Mouse (Mus musculus): ENCODE results near the gene 4931406P16Rik. TPM values are rescaled to one million over a fixed set of nuclear protein-coding genes. Genes with fewer than 3 reads are reported as not detected.
A peak's percentile ranks its signal among the peaks of the same experiment; 100 is the strongest.

4931406P16Rik gene
- polyA plus RNA-seq, 1 experiment from 2014 or later: 33.3 TPM

- Histone ChIP-seq H3K4me3 (no peak overlapping the region), H3K9ac (no peak overlapping the region), H3K27ac (replicated peaks) (no peak overlapping the region), H3K4me2 (no peak overlapping the region), H3K36me3 (no peaks in the 10 kb centered on the region), H3K27me3 (no peaks in the 10 kb centered on the region), H3K4me1 (replicated peaks) (0 out of 2 replicates have a peak, but pooled peaks cover 5% of the 10 kb centered on the region), H3K9me3 (no peaks in the 10 kb centered on the region)
- WGBS: 76% methylated on average over 1 of the region's 1 CpGs
- ATAC-seq (ENCODE audit: low FRiP score, low read depth): no peak
Measured at GRCm38 (mm10) chr7:34268463-34268862, 44.9 kb downstream of the 4931406P16Rik start.

GRCm38 (mm10) chr7:34266421-34266820 is 46.9 kb downstream of the 4931406P16Rik start:
- no peak for ATAC-seq (ENCODE audit: low FRiP score, low read depth)
- no peak overlapping the region for H3K27ac ChIP-seq (replicated peaks)

GRCm38 (mm10) chr7:34265876-34266346 is 47.4 kb downstream of the 4931406P16Rik start:
- H3K4me3 ChIP-seq: no peak overlapping the region
- H3K27ac ChIP-seq (replicated peaks): no peak overlapping the region; the same call in 1 of the 2 replicates

More at GRCm38 (mm10) chr7:34266421-34266820, 46.9 kb downstream of the 4931406P16Rik start:
- no peak overlapping the region for H3K9ac ChIP-seq
- no peaks in the 10 kb centered on the region for H3K27me3 ChIP-seq
- H3K4me2 ChIP-seq: no peak overlapping the region
- no peak overlapping the region for H3K4me3 ChIP-seq
- 0 out of 2 replicates have a peak, but pooled peaks cover 5% of the 10 kb centered on the region for H3K4me1 ChIP-seq (replicated peaks)
- peaks cover 8% of the 10 kb centered on the region; the same call in 1 of the 2 replicates for H3K36me3 ChIP-seq
- H3K9me3 ChIP-seq: no peaks in the 10 kb centered on the region

GRCm38 (mm10) chr7:34263437-34263836 is 49.9 kb downstream of the 4931406P16Rik start:
- 0 out of 2 replicates have a peak, but pooled peaks cover 5% of the 10 kb centered on the region for H3K4me1 ChIP-seq (replicated peaks)
- WGBS: 90% methylated on average over 5 of the region's 5 CpGs
- H3K27ac ChIP-seq (replicated peaks): no peak overlapping the region
- H3K27me3 ChIP-seq: no peaks in the 10 kb centered on the region
- no peak overlapping the region for H3K4me2 ChIP-seq
- H3K36me3 ChIP-seq: peaks cover 13% of the 10 kb centered on the region; the same call in 1 of the 2 replicates
- no peak overlapping the region for H3K4me3 ChIP-seq
- H3K9me3 ChIP-seq: no peaks in the 10 kb centered on the region
- ATAC-seq (ENCODE audit: low FRiP score, low read depth): no peak
- H3K9ac ChIP-seq: no peak overlapping the region

More at GRCm38 (mm10) chr7:34265876-34266346, 47.4 kb downstream of the 4931406P16Rik start:
- Histone ChIP-seq H3K36me3 (peaks cover 10% of the 10 kb centered on the region; the same call in 1 of the 2 replicates), H3K4me2 (no peak overlapping the region), H3K4me1 (replicated peaks) (0 out of 2 replicates have a peak, but pooled peaks cover 5% of the 10 kb centered on the region), H3K9ac (no peak overlapping the region), H3K9me3 (no peaks in the 10 kb centered on the region), H3K27me3 (no peaks in the 10 kb centered on the region)
- no peak for ATAC-seq (ENCODE audit: low FRiP score, low read depth)
- 64% methylated on average over 5 of the region's 5 CpGs for WGBS

- ATAC-seq (ENCODE audit: low FRiP score, low read depth): no peak
- H3K9ac ChIP-seq: no peak overlapping the region
- H3K9me3 ChIP-seq: no peaks in the 10 kb centered on the region
- H3K4me1 ChIP-seq (replicated peaks): no peaks in the 10 kb centered on the region
- H3K4me2 ChIP-seq: no peak overlapping the region
- 88% methylated on average over 1 of the region's 1 CpGs for WGBS
- no peak overlapping the region for H3K4me3 ChIP-seq
- H3K27me3 ChIP-seq: no peaks in the 10 kb centered on the region
- H3K36me3 ChIP-seq: peaks cover 42% of the 10 kb centered on the region
- H3K27ac ChIP-seq (replicated peaks): no peak overlapping the region
Measured at GRCm38 (mm10) chr7:34258407-34258806, 54.9 kb downstream of the 4931406P16Rik start.

- Histone ChIP-seq H3K9me3 (no peaks in the 10 kb centered on the region), H3K27me3 (no peaks in the 10 kb centered on the region), H3K9ac (no peak overlapping the region), H3K27ac (replicated peaks) (no peak overlapping the region), H3K4me1 (replicated peaks) (no peaks in the 10 kb centered on the region), H3K36me3 (peaks cover 46% of the 10 kb centered on the region), H3K4me3 (no peak overlapping the region), H3K4me2 (no peak overlapping the region)
- WGBS: 86% methylated on average over 9 of the region's 9 CpGs
- ATAC-seq (ENCODE audit: low FRiP score, low read depth): no peak
Measured at GRCm38 (mm10) chr7:34257279-34257678, 56.1 kb downstream of the 4931406P16Rik start.

GRCm38 (mm10) chr7:34255916-34256315 is 57.4 kb downstream of the 4931406P16Rik start:
- Histone ChIP-seq H3K4me1 (replicated peaks) (no peaks in the 10 kb centered on the region), H3K9ac (no peak overlapping the region), H3K36me3 (peaks cover 40% of the 10 kb centered on the region), H3K4me2 (no peak overlapping the region), H3K9me3 (no peaks in the 10 kb centered on the region), H3K4me3 (no peak overlapping the region), H3K27me3 (no peaks in the 10 kb centered on the region), H3K27ac (replicated peaks) (0 out of 2 replicates have a peak overlapping the region, but pooled peaks have one; percentile 15)
- ATAC-seq (ENCODE audit: low FRiP score, low read depth): no peak
- WGBS: 92% methylated on average over 1 of the region's 1 CpGs

- no peak overlapping the region for H3K4me2 ChIP-seq
- no peaks in the 10 kb centered on the region for H3K27me3 ChIP-seq
- no peaks in the 10 kb centered on the region for H3K4me1 ChIP-seq (replicated peaks)
- H3K4me3 ChIP-seq: no peak overlapping the region
- H3K36me3 ChIP-seq: peaks cover 40% of the 10 kb centered on the region
- no peaks in the 10 kb centered on the region for H3K9me3 ChIP-seq
- H3K27ac ChIP-seq (replicated peaks): no peak overlapping the region
- ATAC-seq (ENCODE audit: low FRiP score, low read depth): no peak
- WGBS: 72% methylated on average over 3 of the region's 3 CpGs
- no peak overlapping the region for H3K9ac ChIP-seq
Measured at GRCm38 (mm10) chr7:34255137-34255536, 58.2 kb downstream of the 4931406P16Rik start.

GRCm38 (mm10) chr7:34252030-34252429 is 61.3 kb downstream of the 4931406P16Rik start:
- H3K27me3 ChIP-seq: no peaks in the 10 kb centered on the region
- no peak overlapping the region for H3K4me2 ChIP-seq
- WGBS: 98% methylated on average over 2 of the region's 2 CpGs
- H3K4me3 ChIP-seq: no peak overlapping the region
- no peak for ATAC-seq (ENCODE audit: low FRiP score, low read depth)
- no peaks in the 10 kb centered on the region for H3K4me1 ChIP-seq (replicated peaks)
- no peaks in the 10 kb centered on the region for H3K9me3 ChIP-seq
- no peak overlapping the region for H3K9ac ChIP-seq
- H3K27ac ChIP-seq (replicated peaks): peak overlapping the region; percentile 38; the same call in 1 of the 2 replicates
- peaks cover 37% of the 10 kb centered on the region for H3K36me3 ChIP-seq

GRCm38 (mm10) chr7:34250738-34251137 is 62.6 kb downstream of the 4931406P16Rik start, which contains the start of gene Gm6096:
TSS of gene Gm6096 (plus strand) at chr7:34251038.
- 95% methylated on average over 7 of the region's 7 CpGs for WGBS
- Histone ChIP-seq H3K27me3 (no peaks in the 10 kb centered on the region), H3K9ac (no peak within 1 kb of the TSS), H3K36me3 (peaks cover 38% of the 10 kb centered on the region), H3K4me2 (no peak within 1 kb of the TSS), H3K4me1 (replicated peaks) (no peaks in the 10 kb centered on the region), H3K9me3 (no peaks in the 10 kb centered on the region), H3K27ac (replicated peaks) (peak within 1 kb of the TSS; percentile 3; the same call in 1 of the 2 replicates), H3K4me3 (no peak within 1 kb of the TSS)
- ATAC-seq (ENCODE audit: low FRiP score, low read depth): no peak

- Histone ChIP-seq H3K4me1 (replicated peaks) (no peaks in the 10 kb centered on the region), H3K27ac (replicated peaks) (no peak overlapping the region), H3K9me3 (no peaks in the 10 kb centered on the region), H3K36me3 (peaks cover 44% of the 10 kb centered on the region), H3K4me2 (no peak overlapping the region), H3K27me3 (no peaks in the 10 kb centered on the region), H3K4me3 (no peak overlapping the region), H3K9ac (no peak overlapping the region)
- ATAC-seq (ENCODE audit: low FRiP score, low read depth): no peak
- 93% methylated on average over 3 of the region's 3 CpGs for WGBS
Measured at GRCm38 (mm10) chr7:34246870-34247499, 66.4 kb downstream of the 4931406P16Rik start.

- Histone ChIP-seq H3K9ac (no peak overlapping the region), H3K27ac (replicated peaks) (no peak overlapping the region), H3K4me1 (replicated peaks) (no peaks in the 10 kb centered on the region), H3K27me3 (no peaks in the 10 kb centered on the region), H3K4me3 (no peak overlapping the region), H3K9me3 (no peaks in the 10 kb centered on the region), H3K36me3 (peaks cover 69% of the 10 kb centered on the region), H3K4me2 (no peak overlapping the region)
- 94% methylated on average over 11 of the region's 11 CpGs for WGBS
- ATAC-seq (ENCODE audit: low FRiP score, low read depth): no peak
Measured at GRCm38 (mm10) chr7:34242176-34242575, 71.2 kb downstream of the 4931406P16Rik start.

Data from hindbrain, embryonic 15.5 days (tissue).